ENCODE assay signal across 9 mouse cellular contexts in genomic region chr9:69301955-69302354, GRCm38 (mm10).
DNase-seq lines count a peak whose midpoint lies in the region; ATAC-seq and TF ChIP-seq lines count a peak whose summit lies in the region.
"Had no signal": no experiment of that assay in that cellular context is flagged by ENCODE, and none has a peak within 500 bp of the region (broad histone marks: within the 10 kb centered on the region; RNA-seq: fewer than 3 reads in every experiment).

No protein-coding gene starts in this region.

- H3K4me2 ChIP-seq in kidney, embryonic 15.5 days: peak overlapping the region; percentile 34
- H3K4me2 ChIP-seq in embryonic facial prominence, embryonic 14.5 days (ENCODE audit: low read depth, low read length): peak overlapping the region; percentile 42

- no peak for TF ChIP-seq CTCF in cerebellum, adult 2 months (IDR thresholded peaks at IDR 0.05; ENCODE audit: borderline replicate concordance, insufficient read depth, low read depth, low read length)

- peaks cover 10% of the 10 kb centered on the region for H3K4me1 ChIP-seq in cerebellum, adult 2 months (ENCODE audit: control insufficient read depth, insufficient read depth, low read length)
- peaks cover 52% of the 10 kb centered on the region for H3K4me1 ChIP-seq in kidney, embryonic 15.5 days
- peaks cover 31% of the 10 kb centered on the region for H3K4me1 ChIP-seq in embryonic facial prominence, embryonic 14.5 days (ENCODE audit: control insufficient read depth, insufficient read depth, low read length)

- TF ChIP-seq POLR2A in cerebellum, adult 2 months (IDR thresholded peaks at IDR 0.05; ENCODE audit: borderline replicate concordance, insufficient read depth, low read length): no peak

- no peak for DNase-seq in cerebellum, adult 2 months
- no peak for DNase-seq in cerebellum, adult 18-20 months
- no peak for DNase-seq in kidney, adult 8-10 months
- no peak for DNase-seq in embryonic facial prominence, embryonic 14.5 days (ENCODE audit: low spot score)
- DNase-seq in mesoderm, embryonic 11.5 days (ENCODE audit: low read depth, low spot score): peak; percentile 44
- DNase-seq: cerebellum, adult 11-12 months had no signal

- H3K4me3 ChIP-seq in cerebellum, adult 2 months (replicated peaks; ENCODE audit: insufficient read depth, low read depth, low read length): no peak overlapping the region
- H3K4me3 ChIP-seq in kidney, embryonic 15.5 days (replicated peaks): no peak overlapping the region
- peak overlapping the region; percentile 4; the same call in 1 of the 2 replicates for H3K4me3 ChIP-seq in embryonic facial prominence, embryonic 14.5 days (ENCODE audit: low read depth, low read length)

- H3K27me3 ChIP-seq in cerebellum, adult 2 months (ENCODE audit: control insufficient read depth, insufficient read depth, low read length): no peaks in the 10 kb centered on the region
- H3K27me3 ChIP-seq in kidney, embryonic 15.5 days: no peaks in the 10 kb centered on the region
- no peaks in the 10 kb centered on the region for H3K27me3 ChIP-seq in embryonic facial prominence, embryonic 14.5 days (replicated peaks; ENCODE audit: control insufficient read depth, insufficient read depth, low read length)

- no peaks in the 10 kb centered on the region for H3K9me3 ChIP-seq in kidney, embryonic 15.5 days (replicated peaks)
- H3K9me3 ChIP-seq in embryonic facial prominence, embryonic 14.5 days (ENCODE audit: control insufficient read depth, low read length): no peaks in the 10 kb centered on the region

- peak overlapping the region; percentile 23; the same call in 1 of the 2 replicates for H3K27ac ChIP-seq in cerebellum, adult 2 months (ENCODE audit: insufficient read depth, low read length)
- H3K27ac ChIP-seq in kidney, embryonic 15.5 days: peak overlapping the region; percentile 59
- peak overlapping the region; percentile 40; the same call in 1 of the 2 replicates for H3K27ac ChIP-seq in embryonic facial prominence, embryonic 14.5 days (replicated peaks; ENCODE audit: low read depth, low read length)

- H3K9ac ChIP-seq in kidney, embryonic 15.5 days: no peak overlapping the region
- H3K9ac ChIP-seq in embryonic facial prominence, embryonic 14.5 days (ENCODE audit: low read depth, low read length): no peak overlapping the region

- no peaks in the 10 kb centered on the region for H3K36me3 ChIP-seq in kidney, embryonic 15.5 days
- no peaks in the 10 kb centered on the region for H3K36me3 ChIP-seq in embryonic facial prominence, embryonic 14.5 days (ENCODE audit: control insufficient read depth, insufficient read depth, low read length)

- peak; percentile 63; the same call in 1 of the 2 replicates for ATAC-seq in kidney, embryonic 15.5 days (replicated peaks; ENCODE audit: low FRiP score)
- ATAC-seq in embryonic facial prominence, embryonic 14.5 days (ENCODE audit: low read depth): no peak
- no peak for ATAC-seq in activated CD4-positive, CD25-positive, alpha-beta regulatory T cell, adult 4 months
- no peak for ATAC-seq in cerebellum, adult (ENCODE audit: insufficient number of reproducible peaks, low FRiP score, low TSS enrichment)

- WGBS in cerebellum, adult 2 months: 51% methylated on average over 4 of the region's 4 CpGs
- WGBS in kidney, embryonic 15.5 days: 15% methylated on average over 4 of the region's 4 CpGs
- 16% methylated on average over 4 of the region's 4 CpGs for WGBS in embryonic facial prominence, embryonic 14.5 days
